Mouse (Mus musculus): ENCODE results near the gene Camsap3.

Camsap3 gene

DNA sequence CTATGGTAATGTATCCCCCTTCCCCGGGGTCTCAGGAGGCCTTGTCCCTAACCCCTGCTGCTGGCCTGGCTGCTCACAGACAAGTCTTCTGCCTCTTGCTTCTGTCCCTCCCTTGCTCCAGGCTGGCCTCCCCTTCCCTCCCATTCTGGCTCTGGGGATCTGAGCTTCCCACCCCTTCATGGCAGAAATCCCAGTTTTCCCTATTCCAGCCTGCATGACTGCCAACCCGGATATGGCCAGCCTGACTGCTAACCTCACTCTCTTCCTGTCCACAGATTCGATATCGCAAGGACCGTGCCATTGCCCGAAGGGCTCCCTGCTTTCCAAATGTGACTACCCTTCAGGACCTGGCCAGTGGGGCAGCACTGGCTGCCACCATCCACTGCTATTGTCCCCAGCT, 13.3 kb downstream of the Camsap3 start:
- DNase-seq (ENCODE audit: low read depth, low spot score) = no peak

DNA sequence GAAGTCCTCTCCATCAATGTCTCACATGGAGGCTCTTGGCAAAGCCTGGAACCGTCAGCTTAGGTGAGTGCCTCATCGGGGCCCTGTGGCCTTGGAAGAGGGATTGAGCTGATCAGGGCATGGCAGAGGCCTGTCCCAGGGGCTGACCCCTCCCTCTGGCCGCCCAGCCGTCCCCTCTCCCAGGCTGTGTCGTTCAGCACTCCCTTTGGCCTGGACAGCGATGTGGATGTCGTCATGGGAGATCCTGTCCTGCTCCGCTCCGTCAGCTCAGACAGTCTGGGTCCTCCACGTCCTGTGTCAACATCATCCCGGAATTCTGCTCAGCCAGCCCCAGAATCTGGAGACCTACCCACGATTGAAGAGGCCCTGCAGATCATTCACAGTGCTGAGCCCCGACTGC, 16.3 kb downstream of the Camsap3 start:
- DNase-seq (ENCODE audit: low read depth, low spot score) = no peak

DNA sequence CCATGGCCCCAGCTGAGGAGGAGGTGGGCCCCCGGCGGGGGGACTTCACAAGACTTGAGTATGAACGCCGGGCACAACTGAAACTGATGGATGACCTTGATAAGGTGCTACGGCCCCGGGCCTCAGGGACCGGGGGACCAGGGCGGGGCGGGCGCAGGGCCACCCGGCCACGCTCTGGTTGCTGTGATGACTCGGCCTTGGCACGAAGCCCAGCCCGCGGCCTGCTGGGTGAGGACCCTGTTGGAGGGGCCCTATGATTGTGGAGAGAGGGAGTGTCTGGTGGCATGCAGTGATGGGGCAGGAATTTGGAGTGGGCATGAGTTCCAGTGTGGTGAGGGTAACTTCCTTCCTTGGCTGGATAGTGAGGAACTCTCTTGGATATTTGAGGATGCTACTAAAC, 19.5 kb downstream of the Camsap3 start:
- no peak for DNase-seq (ENCODE audit: low read depth, low spot score)

DNA sequence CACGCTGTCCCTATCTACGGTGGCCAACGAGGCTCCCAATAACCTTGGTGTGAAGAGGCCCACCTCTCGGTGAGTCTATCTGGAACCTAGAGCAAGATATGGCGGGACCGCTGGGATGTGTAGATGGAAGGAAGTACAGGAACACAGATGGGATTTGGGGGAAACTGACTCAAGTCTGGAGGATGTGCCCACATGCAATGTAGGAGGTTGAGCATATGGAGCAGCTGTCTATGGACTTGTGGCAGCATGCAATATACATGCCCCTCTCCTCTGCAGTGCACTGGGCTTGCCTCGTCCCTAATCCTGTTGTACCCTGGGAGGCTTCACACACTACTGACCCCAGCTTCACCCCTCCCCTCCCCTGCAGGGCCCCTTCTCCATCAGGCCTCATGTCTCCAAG, 20.7 kb downstream of the Camsap3 start:
- DNase-seq (ENCODE audit: low read depth, low spot score) = no peak

DNA sequence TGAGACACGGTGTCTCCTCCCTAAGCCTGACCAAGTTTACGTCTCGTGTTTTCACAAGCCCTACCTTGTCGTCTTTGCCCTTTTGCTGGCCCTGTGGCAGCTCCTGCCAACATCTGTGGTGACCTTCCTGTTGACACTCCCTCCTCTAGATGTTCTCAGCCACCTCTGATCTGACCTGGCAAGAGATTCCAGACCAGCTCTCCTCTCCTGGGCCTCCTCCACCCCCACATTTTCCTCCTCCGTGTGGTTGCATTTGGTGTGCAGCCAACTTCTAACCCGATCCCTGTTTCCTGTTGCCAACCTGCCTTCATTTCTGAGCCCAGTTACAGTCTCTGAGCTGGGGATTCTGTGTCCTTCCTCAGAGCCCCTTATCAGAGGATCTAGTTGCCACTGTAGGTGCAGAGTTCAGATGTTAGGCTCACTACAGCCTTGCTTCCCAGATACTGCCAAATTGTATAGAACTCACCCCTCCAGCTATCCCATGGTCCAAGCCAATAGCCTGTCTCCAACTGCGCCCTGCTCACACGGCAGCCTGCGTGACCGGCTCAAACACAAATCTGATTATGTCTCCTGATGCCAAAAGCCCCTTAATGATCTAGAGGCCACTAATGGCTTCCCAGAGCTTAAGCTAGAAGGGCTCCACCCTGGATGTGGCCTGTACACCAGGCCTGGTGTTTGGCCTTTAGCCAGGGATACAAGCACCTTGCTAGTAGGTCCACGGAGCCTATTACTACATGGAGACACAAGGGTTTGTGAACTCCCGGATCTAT, 22.1 kb downstream of the Camsap3 start:
- DNase-seq (ENCODE audit: low read depth, low spot score) = no peak

DNA sequence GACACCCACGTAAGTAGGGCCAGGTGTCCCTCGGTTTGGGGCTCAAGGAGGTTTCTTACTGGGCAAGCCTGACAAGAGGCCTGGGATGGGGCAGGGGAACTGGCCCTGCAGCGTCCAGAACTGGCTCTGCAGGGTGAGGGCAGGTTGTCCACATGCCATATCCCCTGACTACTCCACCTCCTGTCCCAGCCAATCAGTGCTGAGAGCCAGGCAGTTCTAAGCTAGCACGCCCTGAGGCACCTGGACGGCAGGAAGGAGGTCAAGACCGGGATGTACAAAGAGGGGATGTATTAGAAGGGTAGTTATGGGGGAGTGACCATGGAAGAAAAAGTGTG, 22.7 kb downstream of the Camsap3 start:
- no peak for DNase-seq (ENCODE audit: low read depth, low spot score)

DNA sequence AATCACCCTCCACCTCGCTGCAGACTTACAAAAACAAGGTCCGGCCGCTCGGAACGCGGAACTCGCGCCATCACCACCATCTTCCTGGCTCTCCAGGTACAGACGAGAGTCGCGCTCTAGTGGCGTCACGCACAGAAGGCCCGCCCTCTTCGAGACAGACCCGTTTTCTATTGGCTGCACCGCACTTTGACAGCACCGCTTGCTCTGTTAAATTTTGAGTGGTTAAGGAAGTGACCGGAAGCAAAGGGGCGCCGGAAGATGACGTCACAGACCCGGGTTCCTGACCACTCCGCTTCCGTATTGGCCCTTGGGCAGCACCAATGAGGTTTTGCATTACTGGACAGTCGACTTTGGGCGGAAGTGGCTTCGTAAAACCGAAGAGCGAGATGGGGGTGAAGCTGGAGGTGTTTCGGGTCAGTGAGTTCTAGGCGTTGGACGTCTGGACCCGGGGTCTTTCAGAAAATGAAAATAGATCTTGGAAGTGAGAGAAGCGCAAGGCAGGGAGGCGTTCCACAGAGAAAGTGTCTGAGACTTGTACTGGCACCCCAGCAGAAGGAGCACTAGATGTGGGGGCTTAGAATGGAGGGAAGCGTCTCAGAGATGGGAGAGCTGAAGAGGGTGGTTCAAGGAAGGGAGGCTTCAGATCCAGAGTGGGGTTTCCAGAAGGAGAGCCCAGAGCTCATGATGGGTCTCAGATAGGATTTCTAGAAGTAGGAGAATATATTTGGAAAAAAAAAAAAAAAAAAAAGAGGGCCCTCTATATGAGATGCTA, 34.3 kb downstream of the Camsap3 start, which contains the start of the genes Xab2 and Pet100:
Gene Xab2, minus strand, starts transcription at position 118 of the 772 bp plus-strand sequence.
Gene Pet100, plus strand, starts transcription at position 350 of the 772 bp plus-strand sequence.
- DNase-seq (ENCODE audit: low read depth, low spot score) = peak; percentile 100

DNA sequence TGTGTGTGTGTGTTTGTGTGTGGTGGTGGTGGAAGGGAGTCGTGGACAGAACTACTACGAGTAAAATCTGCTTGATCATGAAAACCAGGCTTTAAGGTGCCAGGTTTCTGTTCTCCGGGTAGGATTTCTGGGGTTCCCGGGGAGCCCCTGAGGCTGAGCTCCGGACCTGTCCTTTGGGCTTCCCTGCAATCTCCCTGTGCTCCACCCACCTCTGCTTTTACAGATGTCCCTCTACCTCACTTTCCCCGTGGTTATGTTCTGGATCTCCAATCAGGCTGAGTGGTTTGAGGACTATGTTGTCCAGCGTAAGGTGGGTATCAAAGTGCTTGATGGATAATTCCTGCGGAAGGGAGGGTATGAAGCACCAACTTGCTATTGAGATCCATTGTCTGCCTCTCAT, 35.0 kb downstream of the Camsap3 start:
- DNase-seq (ENCODE audit: low read depth, low spot score) = no peak

DNA sequence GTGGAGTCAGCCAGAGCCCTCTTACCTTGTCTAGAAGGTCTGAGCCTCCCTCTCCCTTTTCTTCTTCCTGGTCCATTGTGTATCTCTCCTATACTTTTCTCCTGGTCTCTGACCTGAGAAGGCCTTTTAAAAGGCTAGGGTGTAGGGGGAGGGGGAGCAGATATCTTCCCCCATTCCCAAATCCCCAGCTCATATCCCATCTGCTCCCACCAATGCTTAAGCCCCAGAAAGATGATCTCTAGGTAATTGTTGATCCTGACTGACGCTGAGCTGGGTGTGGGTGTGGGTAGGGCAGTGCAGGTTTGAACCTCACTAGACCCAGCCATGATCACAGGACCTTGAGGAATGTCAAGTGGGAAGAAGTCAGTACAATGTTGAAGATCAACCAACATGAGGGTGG, 38.4 kb downstream of the Camsap3 start, which contains the start of gene Pcp2:
Gene Pcp2, minus strand, starts transcription at position 101 of the 400 bp plus-strand sequence.
- no peak for DNase-seq (ENCODE audit: low read depth, low spot score)

DNA sequence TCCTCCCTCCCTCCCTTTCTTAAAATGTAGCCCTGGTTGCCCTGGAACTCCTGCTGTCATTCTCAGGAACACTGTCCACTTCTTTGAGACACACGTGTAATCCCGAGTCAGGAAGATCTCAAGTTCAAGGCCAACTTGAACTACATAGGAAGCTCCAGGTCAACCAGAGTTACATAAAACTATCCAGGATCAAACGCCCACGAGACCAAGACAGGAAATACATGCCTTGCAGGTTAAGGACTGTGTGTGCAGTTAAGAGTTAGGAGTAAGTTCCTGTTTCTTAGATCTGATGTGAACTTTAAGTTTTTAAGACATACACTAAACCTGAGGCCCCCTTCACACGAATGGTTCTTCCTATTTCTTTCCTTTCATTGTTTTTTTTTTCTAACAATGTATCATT, 39.9 kb downstream of the Camsap3 start:
- DNase-seq (ENCODE audit: low read depth, low spot score) = no peak

DNA sequence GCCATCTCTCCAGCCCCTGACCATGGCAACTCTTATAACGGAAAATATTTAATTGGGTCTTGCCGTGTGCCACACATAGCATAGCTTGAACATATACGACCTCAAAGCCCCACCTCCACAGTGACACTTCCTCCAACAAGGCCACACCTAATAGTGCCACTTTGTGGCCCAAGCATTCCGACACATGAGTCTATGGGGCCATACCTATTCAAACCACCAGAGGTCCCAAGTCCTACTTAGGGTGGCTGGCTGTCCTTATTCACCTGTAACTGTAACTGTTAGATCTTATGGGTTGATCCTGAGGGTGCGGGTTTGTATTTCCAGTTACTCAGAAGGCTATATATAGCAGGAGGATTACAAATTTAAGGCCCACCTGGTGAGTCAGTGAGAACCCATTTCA, 40.9 kb downstream of the Camsap3 start:
- peak; percentile 88 for DNase-seq (ENCODE audit: low read depth, low spot score)

DNA sequence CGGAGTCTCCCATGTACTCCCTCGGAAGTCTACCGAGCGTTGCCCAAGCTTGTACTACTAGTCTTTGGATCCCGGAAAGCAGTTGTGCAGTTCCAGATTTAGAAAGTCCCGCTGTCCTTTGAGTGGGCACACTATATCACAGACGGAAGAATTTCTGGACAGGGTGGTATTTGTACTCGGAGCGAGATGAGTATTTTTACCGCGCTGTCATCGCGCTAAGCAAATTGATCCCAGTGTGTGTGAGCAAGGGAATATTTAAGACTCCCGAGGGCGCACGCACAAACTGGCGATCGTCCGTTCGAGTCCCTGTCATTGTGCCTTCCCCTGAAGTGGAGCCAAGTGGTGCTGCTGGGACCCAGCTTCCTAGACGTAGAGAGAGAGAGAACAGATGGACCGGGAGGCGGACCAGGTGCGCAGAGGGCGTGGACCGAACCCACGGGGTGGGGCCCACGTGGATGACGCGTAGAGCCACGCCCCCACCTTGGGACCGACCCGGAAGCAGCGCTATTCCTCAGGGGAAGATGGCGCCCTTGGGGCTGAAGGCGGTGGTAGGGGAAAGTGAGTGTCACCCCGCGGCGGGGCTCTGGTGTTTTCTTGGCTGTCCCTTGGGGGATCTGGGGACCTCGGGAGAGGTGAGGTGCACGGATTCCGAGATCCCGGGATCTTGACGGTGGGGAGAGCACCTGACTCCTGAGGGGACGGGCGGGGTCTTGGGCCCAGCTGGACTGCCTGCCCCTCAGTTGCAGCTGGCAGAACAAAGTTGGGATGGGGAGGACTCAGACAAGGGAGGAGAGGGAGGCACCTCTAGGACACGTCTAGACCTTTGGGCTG, 43.8 kb downstream of the Camsap3 start, which contains the start of gene Stxbp2:
Gene Stxbp2, plus strand, starts transcription at position 309 of the 831 bp plus-strand sequence.
- DNase-seq (ENCODE audit: low read depth, low spot score) = peak; percentile 90

DNA sequence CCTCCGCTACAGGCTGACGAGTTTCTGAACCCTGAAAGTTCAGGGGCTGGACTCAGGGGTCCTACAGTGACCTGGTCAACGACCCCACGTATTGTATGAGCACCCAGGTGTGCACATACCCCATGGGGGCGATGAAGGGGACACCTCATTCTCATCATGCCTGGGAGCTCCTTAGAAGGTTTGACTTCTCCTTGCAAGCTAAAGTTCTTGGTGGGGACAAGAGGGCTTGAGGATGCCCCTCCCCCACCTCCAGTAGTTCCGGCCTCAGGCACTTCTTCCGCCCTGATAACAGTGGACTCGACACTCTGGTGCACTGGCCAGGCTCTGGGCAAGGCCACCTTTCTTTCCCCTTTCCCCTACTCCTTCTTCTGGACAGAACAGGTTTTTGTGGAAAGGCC, 44.4 kb downstream of the Camsap3 start:
- DNase-seq (ENCODE audit: low read depth, low spot score) = peak; percentile 31

DNA sequence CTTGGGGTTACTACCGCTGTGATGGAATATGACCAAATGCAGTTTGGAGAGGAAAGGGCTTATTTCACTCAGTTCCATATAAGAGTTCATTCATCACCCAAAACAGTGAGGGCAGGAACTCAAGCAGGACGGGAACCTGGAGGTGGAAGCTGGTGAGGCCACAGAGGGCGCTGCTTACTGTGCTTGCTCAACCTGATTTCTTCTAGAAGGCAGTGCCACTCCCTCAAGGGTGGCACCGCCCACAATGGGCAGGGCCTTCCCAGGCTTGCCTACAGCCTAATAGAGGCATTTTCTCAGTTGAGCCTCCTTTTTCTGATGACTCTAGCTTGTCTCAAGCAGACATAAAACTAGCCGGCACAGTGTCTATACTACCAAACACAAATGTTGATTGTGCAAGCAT, 58.7 kb downstream of the Camsap3 start:
- DNase-seq (ENCODE audit: low read depth, low spot score) = peak; percentile 87

DNA sequence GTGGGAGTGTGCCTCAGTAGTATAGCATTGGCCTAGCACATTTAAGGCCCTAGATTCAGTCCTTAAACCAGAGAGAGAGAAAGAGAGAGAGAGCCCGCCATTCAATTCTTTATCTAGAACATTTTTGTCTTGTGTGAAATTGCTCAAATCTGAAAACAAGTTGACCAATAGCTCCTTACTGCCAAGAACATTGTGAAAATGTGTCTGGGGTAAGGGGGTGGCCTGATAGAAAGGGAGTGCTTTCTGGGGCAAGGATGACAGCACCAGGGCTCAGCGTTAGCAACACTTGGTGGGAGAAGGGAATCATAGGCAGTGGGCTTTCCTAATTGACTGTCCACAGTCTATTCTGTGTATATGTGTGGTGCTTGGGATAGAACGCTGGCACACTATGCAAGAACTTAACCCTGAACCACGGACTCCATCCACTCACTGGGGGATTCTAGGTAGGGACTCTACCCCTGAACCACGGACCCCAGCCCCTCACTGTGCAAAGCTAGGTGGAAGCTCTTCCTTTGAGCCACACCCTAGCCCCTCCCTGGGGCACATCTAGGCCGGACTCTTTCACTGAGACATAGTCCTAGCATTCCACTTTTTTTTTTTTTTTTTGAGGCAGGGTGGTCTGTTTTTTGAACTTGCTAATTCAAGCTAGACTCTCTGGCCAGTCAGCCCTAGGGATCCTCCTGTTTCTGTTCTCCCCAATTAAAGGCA, 59.9 kb downstream of the Camsap3 start:
- DNase-seq (ENCODE audit: low read depth, low spot score) = no peak

DNA sequence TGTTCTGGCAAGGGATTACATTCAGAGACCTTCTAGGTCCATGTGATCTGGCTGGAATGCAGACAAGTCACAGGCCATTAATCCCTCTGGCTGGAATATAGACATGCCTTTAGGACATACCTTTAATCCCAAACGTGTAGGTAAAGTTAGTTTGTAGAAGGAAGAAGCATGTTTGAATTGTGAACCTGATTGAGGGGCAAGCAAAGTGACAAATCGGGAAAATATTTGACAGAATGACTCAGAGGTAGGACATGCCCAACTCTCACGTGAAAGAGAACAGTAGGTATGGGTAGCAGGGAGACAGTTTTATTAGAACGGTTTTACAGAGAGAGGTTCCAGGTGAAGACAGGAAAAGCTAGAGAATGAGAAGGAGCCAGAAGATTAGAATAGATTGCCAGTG, 60.5 kb downstream of the Camsap3 start:
- DNase-seq (ENCODE audit: low read depth, low spot score) = no peak

DNA sequence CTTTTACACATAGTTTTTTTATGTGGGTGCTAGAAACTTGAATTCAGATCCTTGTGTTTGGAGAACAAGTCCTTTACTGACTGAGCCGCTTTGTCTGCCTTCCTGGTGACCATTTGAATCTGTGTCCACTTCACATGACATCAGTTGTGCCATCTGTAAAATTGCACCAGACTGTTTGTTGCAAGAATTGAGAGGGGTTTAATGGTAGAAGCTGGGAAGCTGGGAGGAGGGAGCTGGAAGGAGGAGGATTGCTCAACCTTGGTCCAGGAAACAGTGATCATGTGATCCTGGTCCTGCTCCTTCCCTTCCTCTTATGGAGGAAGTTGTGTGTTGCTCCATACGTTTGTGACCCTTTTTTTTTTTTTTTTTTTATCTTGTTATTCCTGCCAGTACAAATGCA, 61.2 kb downstream of the Camsap3 start:
- no peak for DNase-seq (ENCODE audit: low read depth, low spot score)

DNA sequence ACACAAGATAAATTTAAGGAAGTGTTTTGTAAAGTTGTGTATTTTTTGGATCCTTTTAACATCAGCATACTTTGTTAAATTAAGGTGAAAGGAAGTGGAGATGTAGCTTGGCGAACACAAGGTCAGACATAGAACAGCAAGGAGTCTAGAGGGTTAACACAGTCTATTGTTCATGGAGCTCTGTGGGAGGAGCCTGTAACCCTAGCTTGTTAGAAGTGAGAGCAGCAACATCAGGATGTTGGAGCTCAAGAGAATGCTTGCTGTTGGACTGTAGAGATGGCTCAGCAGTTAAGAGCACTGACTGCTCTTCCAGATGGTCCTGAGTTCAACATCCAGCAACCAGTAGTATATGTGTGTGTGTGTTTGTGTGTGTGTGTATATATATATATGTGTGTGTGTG, 61.9 kb downstream of the Camsap3 start:
- peak; percentile 72 for DNase-seq (ENCODE audit: low read depth, low spot score)

DNA sequence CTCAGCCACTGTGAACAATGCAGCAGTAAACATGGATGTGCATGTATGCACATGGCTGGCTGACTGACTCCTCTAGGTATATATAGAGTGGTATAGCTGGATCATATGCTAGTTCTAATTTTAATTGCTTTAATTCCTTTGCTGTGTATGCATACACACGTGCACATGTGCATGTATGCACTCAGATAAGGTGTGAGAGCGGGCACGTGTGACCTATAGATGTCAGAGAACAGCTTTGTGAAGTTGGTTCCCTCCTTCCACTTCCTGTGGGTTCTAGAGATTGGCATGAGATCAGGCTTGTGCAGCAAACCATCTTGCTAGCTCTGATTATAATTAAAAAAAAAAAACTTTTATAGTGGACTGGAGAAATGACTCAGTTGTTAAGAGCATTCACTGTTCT, 65.8 kb downstream of the Camsap3 start:
- no peak for DNase-seq (ENCODE audit: low read depth, low spot score)

DNA sequence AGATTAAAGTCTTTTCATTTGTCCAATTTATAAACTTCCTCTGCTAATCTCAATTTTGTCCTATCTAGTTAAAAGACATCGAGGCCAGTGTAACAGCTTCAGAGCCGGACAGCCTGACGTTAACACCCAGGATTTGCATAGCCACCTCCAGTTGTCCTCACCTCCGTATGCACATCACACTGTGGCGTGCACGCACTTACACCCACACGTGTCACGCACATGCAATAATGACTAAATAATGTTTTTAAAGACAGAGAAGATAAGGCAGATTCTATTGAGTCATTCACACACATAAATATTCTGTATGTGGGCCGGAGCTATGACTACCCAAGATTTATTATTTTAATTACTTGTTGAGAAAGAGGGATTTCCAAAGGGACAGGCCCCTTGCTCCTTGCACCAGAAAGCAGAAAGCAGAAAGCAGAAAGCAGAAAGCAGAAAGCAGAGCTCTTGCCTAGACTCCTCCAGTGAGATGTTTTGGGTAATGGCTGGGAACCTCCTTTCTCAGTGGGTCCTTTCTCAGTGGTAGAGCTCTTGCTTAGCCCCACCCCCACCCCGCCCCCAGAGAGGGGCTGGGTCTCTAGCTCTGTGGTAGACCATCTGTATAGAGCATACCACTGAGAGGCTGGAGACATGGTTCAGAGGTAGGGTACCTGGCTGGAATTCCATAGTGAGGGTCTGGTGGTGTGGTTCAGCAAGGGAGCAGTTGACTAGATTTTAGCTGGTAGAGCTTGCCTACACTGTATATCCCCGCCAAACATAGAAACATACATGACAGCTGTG, 67.8 kb downstream of the Camsap3 start:
- peak; percentile 28 for DNase-seq (ENCODE audit: low read depth, low spot score)

DNA sequence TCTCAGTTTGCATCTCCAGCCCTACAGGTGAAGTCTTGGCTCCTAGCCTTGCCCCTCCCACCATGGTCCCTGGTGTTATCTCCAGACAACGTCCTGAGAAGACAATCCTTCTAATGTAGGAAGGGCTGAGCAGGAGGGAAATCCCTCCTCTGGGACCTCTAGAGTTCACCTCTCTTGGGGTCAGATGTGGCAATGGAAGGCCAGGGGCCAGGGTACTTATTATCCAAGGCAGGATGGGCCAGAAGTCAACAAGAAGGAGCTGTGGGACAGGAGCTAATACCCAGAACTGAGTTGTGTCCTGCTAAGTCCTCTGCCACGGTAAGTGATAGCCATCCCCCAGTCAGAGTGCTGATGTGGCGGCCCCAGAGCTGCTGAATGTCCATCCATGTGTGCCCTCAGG, 68.4 kb downstream of the Camsap3 start, which contains the start of gene Retn:
Gene Retn, plus strand, starts transcription at position 245 of the 400 bp plus-strand sequence.
- DNase-seq (ENCODE audit: low read depth, low spot score) = no peak

Measured in ZHBTc4 (cell line).